Mouse (Mus musculus): ENCODE measurements around the gene Rgs6.

GRCm38 (mm10) chr12:82747099-82747498 lies 159.0 kb downstream of the Rgs6 start:
- TF ChIP-seq CTCF (IDR thresholded peaks at IDR 0.05; ENCODE audit: low read depth, low read length) = no peak
- TF ChIP-seq POLR2A (IDR thresholded peaks at IDR 0.05; ENCODE audit: extremely low read depth, insufficient read depth, low read length) = no peak
